Mouse (Mus musculus): ENCODE data around the gene Tmem163.

DNA sequence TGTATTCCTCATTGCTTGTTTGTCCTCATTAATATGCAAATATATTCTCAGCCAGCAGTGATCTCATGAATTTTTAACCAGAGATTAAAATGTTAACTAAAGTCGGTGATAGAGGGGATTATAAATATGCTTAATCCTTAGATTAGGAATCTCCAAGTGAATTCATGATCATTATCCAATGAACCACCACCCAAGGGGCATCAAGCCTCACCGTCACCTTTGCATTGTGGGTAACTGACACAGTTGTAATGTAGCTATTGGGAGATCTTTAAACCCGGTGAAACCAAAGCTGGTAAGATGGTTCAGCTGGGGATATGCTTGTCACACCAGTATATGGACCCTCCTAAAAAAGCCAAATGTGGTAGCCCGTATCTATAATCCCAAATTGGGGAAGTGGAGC is 131.3 kb downstream of the Tmem163 start:
- TF ChIP-seq CTCF (IDR thresholded peaks at IDR 0.05; ENCODE audit: control insufficient read depth, insufficient read depth, insufficient read length) (no peak), CEBPB (IDR thresholded peaks at IDR 0.05; ENCODE audit: low read depth) (no peak), FOSL1 (IDR thresholded peaks at IDR 0.05; ENCODE audit: insufficient read depth, low read length, poor library complexity, severe bottlenecking) (no peak)

Data from C2C12 (cell line).